Mouse (Mus musculus) heart, postnatal 0 days (tissue): ENCODE results near the gene Clcn6. TPM values are rescaled to one million over a fixed set of nuclear protein-coding genes. Genes with fewer than 3 reads are reported as not detected.
"Not testable (repeated sequence)": the region's sequence is repeated elsewhere in the genome, so short reads cannot be mapped to it uniquely, and the experiment has no call there.

Experiments
- ATAC-seq: fragments of 200-750 bp; cut with Nextera tagmentation; 2 replicates; pipeline ENCODE4 v1.8.0; 2017; ENCODE audit warnings: low read depth, moderate number of reproducible peaks, moderate library complexity; ENCODE audit not compliant: insufficient read depth
- DNase-seq: peaks from one replicate; pipeline ENCODE4 v3.0.0-alpha.2; 2016; ENCODE audit warnings: low spot score
- H3K27ac ChIP-seq: fragments of 300-500 bp; sonication (generic); 2 replicates; pipeline ENCODE4 v1.5.1; 2014; ENCODE audit warnings: low read depth, mild to moderate bottlenecking
- H3K27me3 ChIP-seq: fragments of 300-500 bp; sonication (generic); 2 replicates; pipeline ENCODE4 v1.6.1; 2014; ENCODE audit warnings: low read length, mixed read lengths; ENCODE audit not compliant: control insufficient read depth, insufficient read depth
- H3K36me3 ChIP-seq: fragments of 300-500 bp; sonication (generic); replicated peaks from 2 replicates; pipeline ENCODE4 v1.6.1; 2014; ENCODE audit warnings: low read length, mixed read lengths; ENCODE audit not compliant: control insufficient read depth, insufficient read depth
- H3K4me1 ChIP-seq: fragments of 300-500 bp; sonication (generic); 2 replicates; pipeline ENCODE4 v1.6.1; 2014; ENCODE audit warnings: antibody characterized with exemption; ENCODE audit not compliant: control insufficient read depth, insufficient read depth
- H3K4me2 ChIP-seq: fragments of 300-500 bp; sonication (generic); 2 replicates; pipeline ENCODE4 v1.6.1; 2014; ENCODE audit warnings: low read depth, mild to moderate bottlenecking, low read length, moderate library complexity
- H3K4me3 ChIP-seq: fragments of 300-500 bp; sonication (generic); 2 replicates; pipeline ENCODE4 v1.5.1; 2014; ENCODE audit warnings: low read depth, low read length
- H3K9ac ChIP-seq: fragments of 300-500 bp; sonication (generic); replicated peaks from 2 replicates; pipeline ENCODE4 v1.6.1; 2014; ENCODE audit warnings: low read depth, low read length, mixed read lengths
- H3K9me3 ChIP-seq: fragments of 300-500 bp; sonication (generic); replicated peaks from 2 replicates; pipeline ENCODE4 v1.6.1; 2016; ENCODE audit warnings: low read length; ENCODE audit not compliant: control insufficient read depth
- CTCF ChIP-seq: IDR thresholded peaks from 2 replicates; pipeline ENCODE4 v1.5.1; 2016; ENCODE audit warnings: antibody characterized with exemption, control low read depth, low read depth
- EP300 ChIP-seq: IDR thresholded peaks from 2 replicates; pipeline ENCODE4 v1.6.1; 2016; ENCODE audit warnings: antibody characterized with exemption, low read depth
- WGBS: fragments of 180-500 bp; shearing (Covaris S2); extraction: QIAGEN DNeasy Blood & Tissue Kit; methylation state at CpG from one replicate; pipeline ENCODE4 v1.1.7; 2014; 5-methylcytosine and 5-hydroxymethylcytosine counted together
- polyA plus RNA-seq: library from polyadenylated mRNA; unstranded; fragments of >200 nt; fragmentation: Nextera tagmentation; extraction: Ambion mirVana; gene quantifications from 2 replicates; pipeline ENCODE4 v1.2.1, GENCODE M21; 2015
- total RNA-seq: library from RNA; depleted of rRNA; stranded (reverse); fragments of >200 nt; gene quantifications from 2 replicates; pipeline ENCODE4 v1.2.3, GENCODE M21; 2014; ENCODE audit warnings: low replicate concordance

Clcn6 gene
- total and polyA plus RNA-seq, 2 experiments from 2014 or later = 4.3 to 14.7 TPM

- Histone ChIP-seq H3K4me2 (no peak overlapping the region), H3K4me1 (peaks cover 27% of the 10 kb centered on the region), H3K27ac (no peak overlapping the region), H3K36me3 (peaks cover 47% of the 10 kb centered on the region), H3K4me3 (no peak overlapping the region), H3K27me3 (no peaks in the 10 kb centered on the region), H3K9ac (no peak overlapping the region), H3K9me3 (no peaks in the 10 kb centered on the region)
- no peak for TF ChIP-seq CTCF
- no peak for ATAC-seq
- DNase-seq = no peak
- WGBS = 92% methylated on average over 2 of the region's 2 CpGs
Observed at GRCm38 (mm10) chr4:148044113-148044512, 5.5 kb upstream of the Clcn6 start.

DNA sequence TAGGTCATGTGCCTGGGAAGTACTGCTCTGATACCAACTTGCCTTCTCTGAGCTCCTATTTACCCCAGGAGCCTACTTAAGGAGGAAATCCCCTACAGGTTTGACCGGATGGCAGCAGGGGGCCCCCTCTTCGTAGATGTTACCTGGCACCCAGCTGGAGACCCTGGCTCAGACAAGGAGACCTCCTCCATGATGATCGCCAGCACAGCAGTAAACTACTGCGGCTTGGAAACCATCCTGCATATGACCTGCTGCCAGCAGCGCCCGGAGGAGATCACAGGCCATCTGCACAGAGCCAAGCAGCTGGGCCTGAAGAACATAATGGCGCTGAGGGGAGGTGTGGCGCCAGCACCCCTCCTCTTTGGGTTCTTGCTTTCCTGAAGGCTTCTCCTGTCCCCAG is 4.7 kb upstream of the Clcn6 start:
- DNase-seq, H3K9ac ChIP-seq, H3K9me3 ChIP-seq, H3K27me3 ChIP-seq, H3K4me2 ChIP-seq, ATAC-seq, H3K4me3 ChIP-seq, H3K27ac ChIP-seq: not testable (repeated sequence)
- WGBS = 76% methylated on average over 7 of the region's 8 CpGs
- Histone ChIP-seq H3K36me3 (peaks cover 39% of the 10 kb centered on the region), H3K4me1 (peaks cover 27% of the 10 kb centered on the region)

DNA sequence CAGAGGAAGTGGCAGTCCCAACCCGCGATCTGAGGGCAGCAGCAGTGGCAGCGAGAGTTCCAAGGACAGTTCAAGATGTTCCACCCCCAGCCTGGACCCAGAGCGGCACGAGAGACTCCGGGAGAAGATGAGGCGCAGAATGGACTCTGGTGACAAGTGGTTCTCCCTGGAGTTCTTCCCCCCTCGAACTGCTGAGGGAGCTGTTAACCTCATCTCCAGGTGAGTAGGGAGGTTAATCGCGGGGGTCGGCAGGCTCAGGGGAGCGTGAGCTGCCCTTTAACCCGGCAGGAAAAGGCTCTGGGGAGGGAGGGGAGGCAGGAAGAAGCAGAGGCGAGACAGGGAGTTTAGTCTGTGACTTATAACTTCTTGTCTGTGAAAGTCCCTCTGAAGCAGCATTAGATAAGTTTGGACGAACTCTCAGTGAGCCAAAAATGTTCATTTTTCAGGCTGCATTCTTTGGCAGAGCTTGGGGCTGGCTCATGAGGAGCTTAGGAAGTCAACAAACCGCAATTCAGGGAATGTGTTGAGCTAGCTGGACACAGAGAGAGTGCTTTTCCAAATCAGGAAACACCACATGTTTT is 3.1 kb upstream of the Clcn6 start:
- H3K9me3 ChIP-seq = no peaks in the 10 kb centered on the region
- no peak for ATAC-seq
- peak overlapping the region; percentile 86 for H3K27ac ChIP-seq
- peak overlapping the region; percentile 54 for H3K4me3 ChIP-seq
- H3K4me1 ChIP-seq = peaks cover 35% of the 10 kb centered on the region
- peak overlapping the region; percentile 49 for H3K9ac ChIP-seq
- DNase-seq = peak; percentile 55
- H3K36me3 ChIP-seq = peaks cover 27% of the 10 kb centered on the region
- 5% methylated on average over 16 of the region's 16 CpGs for WGBS
- TF ChIP-seq CTCF (no peak), EP300 (no peak)
- peak overlapping the region; percentile 83 for H3K4me2 ChIP-seq
- no peaks in the 10 kb centered on the region for H3K27me3 ChIP-seq

- Histone ChIP-seq H3K36me3 (peaks cover 26% of the 10 kb centered on the region), H3K4me2 (peak overlapping the region; percentile 83), H3K4me3 (peak overlapping the region; percentile 54), H3K9me3 (no peaks in the 10 kb centered on the region), H3K27ac (peak overlapping the region; percentile 86), H3K4me1 (peaks cover 35% of the 10 kb centered on the region), H3K9ac (peak overlapping the region; percentile 49), H3K27me3 (no peaks in the 10 kb centered on the region)
- no peak for TF ChIP-seq CTCF
- no peak for TF ChIP-seq EP300
- DNase-seq = peak; percentile 55
- peak; percentile 10; the same call in 1 of the 2 replicates for ATAC-seq
- 1% methylated on average over 19 of the region's 19 CpGs for WGBS
Observed at GRCm38 (mm10) chr4:148040933-148041610, 2.5 kb upstream of the Clcn6 start.

- H3K27me3 ChIP-seq = no peaks in the 10 kb centered on the region
- no peak for DNase-seq
- no peak for ATAC-seq
Observed at GRCm38 (mm10) chr4:148040029-148040830, 1.6 kb upstream of the Clcn6 start.

More at GRCm38 (mm10) chr4:148040029-148040830, 1.6 kb upstream of the Clcn6 start:
- Histone ChIP-seq H3K9me3 (no peaks in the 10 kb centered on the region), H3K9ac (no peak overlapping the region; the same call in 1 of the 2 replicates), H3K4me3 (peak overlapping the region; percentile 71), H3K4me1 (peaks cover 35% of the 10 kb centered on the region), H3K4me2 (peak overlapping the region; percentile 83), H3K36me3 (peaks cover 18% of the 10 kb centered on the region), H3K27ac (peak overlapping the region; percentile 86)
- TF ChIP-seq EP300 = no peak
- TF ChIP-seq CTCF = no peak
- 62% methylated on average over 15 of the region's 15 CpGs for WGBS
